Mouse (Mus musculus): Measurements from ENCODE around the gene Aicda.
"Not testable (repeated sequence)": the region's sequence is repeated elsewhere in the genome, so short reads cannot be mapped to it uniquely, and the experiment has no call there.

DNA sequence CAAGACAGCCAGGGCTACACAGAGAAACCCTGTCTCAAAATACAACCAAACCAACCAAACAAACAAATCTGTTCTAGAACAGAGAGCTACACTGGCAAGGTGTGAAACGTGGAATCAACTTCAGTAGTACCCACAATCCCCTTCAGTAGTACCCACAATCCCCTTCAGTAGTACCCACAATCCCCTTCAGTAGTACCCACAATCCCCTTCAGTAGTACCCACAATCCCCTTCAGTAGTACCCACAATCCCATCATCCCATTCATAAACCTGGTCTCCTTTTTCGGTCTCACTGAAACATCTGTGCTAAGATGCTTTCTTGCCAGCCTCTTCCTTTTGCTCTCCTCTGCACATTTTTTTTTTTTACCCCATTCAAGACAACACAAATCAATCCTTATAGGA lies 37.8 kb upstream of the Aicda start:
- not testable (repeated sequence) for TF ChIP-seq POLR2A (IDR thresholded peaks at IDR 0.05; ENCODE audit: low read depth, low read length); CTCF (IDR thresholded peaks at IDR 0.05; ENCODE audit: extremely low read depth, insufficient read depth, insufficient read length, insufficient replicate concordance)

All from spleen, adult 2 months (tissue).